ENCODE assay signal across 22 mouse cellular contexts in the genomic region with DNA sequence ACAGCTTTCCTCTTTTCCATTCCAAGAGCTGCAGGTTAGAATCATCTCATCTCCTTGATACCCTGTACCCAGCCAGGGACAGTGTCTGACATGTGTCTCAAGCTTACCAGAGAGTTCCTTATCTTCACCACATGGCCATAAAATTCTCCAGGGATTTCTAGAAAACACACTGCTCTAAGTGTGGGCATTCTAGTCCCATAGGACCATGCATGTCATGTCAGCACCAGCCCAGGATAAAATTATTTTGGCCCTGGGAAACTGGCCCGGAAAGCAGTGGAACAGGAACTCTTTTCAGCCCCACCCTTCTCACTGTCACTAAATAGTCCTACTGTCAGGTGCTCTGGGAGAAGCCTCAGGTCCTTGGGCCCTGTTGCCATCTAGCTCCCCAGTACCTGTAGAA. TPM values are rescaled to one million over a fixed set of nuclear protein-coding genes. Genes with fewer than 3 reads are reported as not detected.
DNase-seq lines count a peak whose midpoint lies in the region; ATAC-seq and TF ChIP-seq lines count a peak whose summit lies in the region.
"Had no signal": no experiment of that assay in that cellular context is flagged by ENCODE, and none has a peak within 500 bp of the region (broad histone marks: within the 10 kb centered on the region; RNA-seq: fewer than 3 reads in every experiment).

No protein-coding gene starts in this region.

- ATAC-seq in stomach, postnatal 0 days (ENCODE audit: low FRiP score, low TSS enrichment) = no peak
- ATAC-seq: forebrain, embryonic 14.5 days; hindbrain, embryonic 16.5 days; midbrain, embryonic 13.5 days had no signal

- no peak overlapping the region for H3K4me2 ChIP-seq in stomach, postnatal 0 days (replicated peaks; ENCODE audit: low read depth)
- H3K4me2 ChIP-seq: heart, embryonic 11.5 days; liver, embryonic 15.5 days; lung, embryonic 14.5 days; midbrain, embryonic 13.5 days had no signal

- no peak overlapping the region for H3K27ac ChIP-seq in kidney, adult 2 months (ENCODE audit: insufficient read depth, low read depth, low read length)
- H3K27ac ChIP-seq in stomach, postnatal 0 days (replicated peaks) = 0 out of 2 replicates have a peak overlapping the region, but pooled peaks have one; percentile 40
- H3K27ac ChIP-seq: hindbrain, embryonic 10.5 days; liver, embryonic 15.5 days; midbrain, embryonic 13.5 days had no signal

- TF ChIP-seq CTCF in kidney, adult 2 months (conservative IDR thresholded peaks at IDR 0.05; ENCODE audit: insufficient read depth, insufficient read length, low read depth, low read length) = no peak
- no peak for TF ChIP-seq CTCF in stomach, postnatal 0 days (IDR thresholded peaks at IDR 0.05; ENCODE audit: low read depth)

- no peak overlapping the region for H3K4me3 ChIP-seq in kidney, adult 2 months (ENCODE audit: insufficient read depth, low read depth, low read length)
- H3K4me3 ChIP-seq in stomach, postnatal 0 days (ENCODE audit: low read depth, low read length) = no peak overlapping the region
- H3K4me3 ChIP-seq: hindbrain, embryonic 10.5 days; liver, embryonic 15.5 days; midbrain, embryonic 13.5 days had no signal

- 69% methylated on average over 1 of the region's 1 CpGs for WGBS in kidney, adult 2 months
- 71% methylated on average over 1 of the region's 1 CpGs for WGBS in stomach, postnatal 0 days

- TF ChIP-seq POLR2A in kidney, adult 2 months (IDR thresholded peaks at IDR 0.05; ENCODE audit: low read depth, low read length) = no peak

- peak; percentile 56 for DNase-seq in kidney, adult 2 months
- DNase-seq in kidney, adult 11 months = no peak
- DNase-seq in lung, postnatal 36 days = peak; percentile 23
- DNase-seq in lung, postnatal 10 days = no peak
- DNase-seq in fat pad, adult 2 months (ENCODE audit: extremely low read depth, low read depth, low spot score) = peak; percentile 63
- no peak for DNase-seq in stomach, postnatal 0 days (ENCODE audit: low spot score)
- DNase-seq in cerebellum, adult 18-20 months = no peak
- DNase-seq: adrenal gland, adult 8-10 months; B cell, adult 2 months; cerebellum, adult 9-10 months; cerebellum, postnatal 36 days; kidney, adult 8-10 months; kidney, postnatal 14 days; left cerebral cortex, postnatal 4 days; lung, embryonic 14.5 days; thymus, postnatal 14 days had no signal

- no peaks in the 10 kb centered on the region for H3K36me3 ChIP-seq in kidney, adult 2 months (ENCODE audit: control insufficient read depth, insufficient read depth, low read length)
- no peaks in the 10 kb centered on the region for H3K36me3 ChIP-seq in stomach, postnatal 0 days (ENCODE audit: control insufficient read depth, insufficient read depth, low read length)
- H3K36me3 ChIP-seq: liver, embryonic 15.5 days; midbrain, embryonic 13.5 days had no signal

- no peak for TF ChIP-seq EP300 in stomach, postnatal 0 days (optimal IDR thresholded peaks at IDR 0.05)

- no peak overlapping the region for H3K9ac ChIP-seq in stomach, postnatal 0 days (ENCODE audit: low read length)
- H3K9ac ChIP-seq: liver, embryonic 15.5 days; lung, embryonic 14.5 days; midbrain, embryonic 13.5 days had no signal

- peaks cover 23% of the 10 kb centered on the region for H3K4me1 ChIP-seq in kidney, adult 2 months (ENCODE audit: control insufficient read depth, insufficient read depth, low read length)
- no peaks in the 10 kb centered on the region; the same call in 1 of the 2 replicates for H3K4me1 ChIP-seq in stomach, postnatal 0 days (replicated peaks; ENCODE audit: control insufficient read depth, insufficient read depth)
- H3K4me1 ChIP-seq: liver, embryonic 15.5 days had no signal

- no peaks in the 10 kb centered on the region for H3K9me3 ChIP-seq in stomach, postnatal 0 days (ENCODE audit: control insufficient read depth, low read length)
- H3K9me3 ChIP-seq: hindbrain, embryonic 10.5 days; liver, embryonic 15.5 days; midbrain, embryonic 13.5 days had no signal

- H3K27me3 ChIP-seq in kidney, adult 2 months (replicated peaks; ENCODE audit: control insufficient read depth, insufficient read depth, low read length) = no peaks in the 10 kb centered on the region
- no peaks in the 10 kb centered on the region for H3K27me3 ChIP-seq in stomach, postnatal 0 days (ENCODE audit: control insufficient read depth, insufficient read depth, low read length)
- H3K27me3 ChIP-seq: midbrain, embryonic 13.5 days had no signal

RNA-seq across cellular contexts. Expression of a gene that starts 9.8 kb away (rescaled TPM):
- 23.1 and 25.7 TPM in 2 replicates for polyA plus RNA-seq in kidney, adult 2 months (2012; rRNA removed)
- polyA plus RNA-seq in stomach, postnatal 0 days (2015; fragmentation: Nextera tagmentation; extraction: Ambion mirVana) = 15.8 and 17.8 TPM in 2 replicates

Comparison
In these comparisons a context has a peak if more than half of its experiments do, and no peak if none do; other contexts are left out.
1. DNase-seq: peak in kidney, adult 2 months (single experiment), lung, postnatal 36 days (single experiment) and fat pad, adult 2 months (single experiment); none in kidney, adult 11 months (single experiment), lung, postnatal 10 days (single experiment), stomach, postnatal 0 days (single experiment) and cerebellum, adult 18-20 months (0 of 2).